Mouse (Mus musculus): ENCODE results near the gene Nutf2-ps1. TPM values are rescaled to one million over a fixed set of nuclear protein-coding genes. Genes with fewer than 3 reads are reported as not detected.
A peak's percentile ranks its signal among the peaks of the same experiment; 100 is the strongest.
"Not testable (repeated sequence)": the region's sequence is repeated elsewhere in the genome, so short reads cannot be mapped to it uniquely, and the experiment has no call there.

Gene Nutf2-ps1
- polyA plus RNA-seq, 1 experiment from 2014 or later, result 203 TPM

DNA sequence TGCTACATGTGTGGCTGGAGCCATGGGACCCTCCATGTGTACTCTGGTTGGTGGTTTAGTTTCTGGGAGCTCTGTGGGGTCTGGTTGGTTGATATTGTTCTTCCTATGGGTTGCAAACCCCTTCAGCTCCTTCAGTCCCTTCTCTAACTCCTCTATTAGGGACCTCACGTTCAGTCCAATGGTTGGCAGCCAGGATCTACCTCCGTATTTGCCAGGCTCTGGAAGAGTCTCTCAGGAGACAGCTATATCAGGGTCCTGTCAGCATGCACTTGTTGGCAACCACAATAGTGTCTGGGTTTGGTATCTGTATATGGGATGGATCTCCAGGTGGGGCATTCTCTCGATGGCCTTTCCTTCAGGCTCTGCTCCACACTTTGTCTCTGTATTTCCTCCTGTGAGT lies 1.2 kb downstream of the Nutf2-ps1 start:
- not testable (repeated sequence) for H3K27ac ChIP-seq (ENCODE audit: low read depth, low read length); H3K4me3 ChIP-seq (ENCODE audit: low read depth, low read length); H3K36me3 ChIP-seq (ENCODE audit: control insufficient read depth, insufficient read depth, low read length); H3K4me1 ChIP-seq (ENCODE audit: control insufficient read depth, insufficient read depth, low read length); H3K9ac ChIP-seq (replicated peaks; ENCODE audit: low read depth, low read length); H3K9me3 ChIP-seq (ENCODE audit: control insufficient read depth, low read length); H3K4me2 ChIP-seq (ENCODE audit: low read depth, low read length); H3K27me3 ChIP-seq (ENCODE audit: control insufficient read depth, insufficient read depth, low read length); ATAC-seq (ENCODE audit: low read depth)
- 86% methylated on average over 3 of the region's 3 CpGs for WGBS

DNA sequence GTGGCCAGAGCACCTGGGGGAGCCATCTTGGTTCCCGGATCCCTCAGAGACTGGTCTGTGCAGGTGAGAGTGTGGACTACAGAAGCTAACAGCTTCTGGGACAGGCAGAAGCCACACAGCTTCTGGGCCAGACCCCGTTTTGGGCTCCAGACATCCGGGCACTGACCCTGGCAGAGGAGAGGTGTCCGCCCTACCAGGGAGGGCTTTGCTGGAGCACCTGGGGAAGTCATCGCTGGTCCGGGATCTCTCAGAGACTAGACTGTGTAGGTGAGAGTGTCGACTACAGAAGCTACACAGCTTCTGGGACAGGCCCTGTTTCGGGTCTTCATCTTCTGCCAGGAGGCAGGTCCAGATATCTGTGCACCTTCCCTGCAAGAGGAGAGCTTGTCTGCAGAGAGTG lies 8.6 kb downstream of the Nutf2-ps1 start:
- H3K4me1 ChIP-seq (ENCODE audit: control insufficient read depth, insufficient read depth, low read length), result not testable (repeated sequence)
- 91% methylated on average over 8 of the region's 8 CpGs for WGBS

DNA sequence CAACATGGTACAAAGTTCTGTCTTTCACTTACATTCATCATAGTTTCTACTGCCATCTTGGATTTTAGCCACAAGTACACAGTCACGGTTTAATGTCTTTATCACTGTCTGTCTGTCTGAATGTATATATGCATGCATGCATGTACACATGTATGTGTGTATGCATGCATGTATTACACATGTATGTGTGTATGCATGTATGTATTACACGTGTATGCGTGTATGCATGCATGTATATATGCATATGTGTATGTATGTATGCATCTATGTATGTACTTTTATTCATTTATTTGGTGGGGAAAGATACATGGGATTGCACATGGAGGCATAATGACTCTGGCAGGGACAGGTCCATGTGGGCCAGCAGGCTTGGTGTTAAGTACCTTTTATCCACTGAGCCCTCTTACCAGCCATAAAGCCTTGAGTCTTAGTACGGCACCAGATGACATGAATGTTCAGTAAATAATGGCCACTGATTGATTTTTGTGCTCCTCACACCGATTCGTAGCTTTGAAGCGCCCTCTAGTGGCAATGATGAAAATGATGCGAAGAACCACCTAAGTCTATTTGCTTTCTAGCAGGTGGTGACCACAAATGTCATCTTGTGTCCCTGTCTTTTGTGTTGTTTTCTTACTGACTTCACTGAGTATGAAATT lies 10.1 kb downstream of the Nutf2-ps1 start:
- Histone ChIP-seq H3K36me3 (ENCODE audit: control insufficient read depth, insufficient read depth, low read length) (no peaks in the 10 kb centered on the region), H3K27me3 (ENCODE audit: control insufficient read depth, insufficient read depth, low read length) (no peaks in the 10 kb centered on the region), H3K4me3 (ENCODE audit: low read depth, low read length) (no peak overlapping the region), H3K4me1 (ENCODE audit: control insufficient read depth, insufficient read depth, low read length) (peaks cover 3% of the 10 kb centered on the region; the same call in 1 of the 2 replicates), H3K9me3 (ENCODE audit: control insufficient read depth, low read length) (no peaks in the 10 kb centered on the region), H3K27ac (ENCODE audit: low read depth, low read length) (no peak overlapping the region), H3K9ac (replicated peaks; ENCODE audit: low read depth, low read length) (no peak overlapping the region), H3K4me2 (ENCODE audit: low read depth, low read length) (no peak overlapping the region; the same call in 1 of the 2 replicates)
- peak; percentile 65; the same call in 1 of the 2 replicates for ATAC-seq (ENCODE audit: low read depth)
- 14% methylated on average over 8 of the region's 8 CpGs for WGBS

More for the DNA sequence above, 8.6 kb downstream of the Nutf2-ps1 start:
- H3K27me3 ChIP-seq (ENCODE audit: control insufficient read depth, insufficient read depth, low read length); H3K27ac ChIP-seq (ENCODE audit: low read depth, low read length); H3K9me3 ChIP-seq (ENCODE audit: control insufficient read depth, low read length); H3K9ac ChIP-seq (replicated peaks; ENCODE audit: low read depth, low read length); ATAC-seq (ENCODE audit: low read depth); H3K4me3 ChIP-seq (ENCODE audit: low read depth, low read length); H3K36me3 ChIP-seq (ENCODE audit: control insufficient read depth, insufficient read depth, low read length); H3K4me2 ChIP-seq (ENCODE audit: low read depth, low read length): not testable (repeated sequence)

DNA sequence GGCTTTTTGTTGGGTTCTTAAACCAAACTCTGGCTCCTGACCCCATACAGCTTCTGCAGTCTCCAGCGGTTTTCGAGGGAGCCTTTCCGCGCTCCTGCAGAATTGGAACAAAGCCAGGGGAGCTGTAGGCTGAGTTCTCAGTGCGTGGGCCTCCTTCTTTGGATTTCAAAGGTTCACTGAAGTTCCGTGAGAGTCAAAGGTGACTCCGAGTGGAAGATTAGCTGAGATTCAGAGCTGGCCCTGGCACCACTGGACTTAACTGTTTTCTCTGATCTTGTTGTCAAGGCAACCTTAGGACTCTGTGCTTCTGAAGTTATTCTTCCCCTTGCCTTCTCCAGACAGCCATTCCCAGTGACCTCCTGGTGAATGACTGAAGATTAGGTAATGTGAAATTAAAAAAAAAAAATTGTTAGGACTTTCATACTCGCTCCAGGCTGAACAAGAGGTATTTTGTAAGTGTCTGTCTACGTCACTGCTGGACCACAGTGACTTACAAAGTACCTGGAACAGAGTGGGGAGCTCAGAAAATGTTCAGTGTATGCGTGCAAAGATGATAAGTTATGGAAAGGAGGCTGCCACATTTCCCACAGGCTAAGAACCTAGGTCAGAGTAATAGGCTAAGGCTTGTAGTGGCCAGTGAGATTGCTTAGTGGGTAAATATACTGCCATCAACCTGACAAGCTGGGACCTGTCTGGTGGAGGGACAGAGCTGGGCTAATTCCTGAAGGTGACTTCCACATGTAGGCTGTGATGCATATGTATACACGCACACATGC lies 11.7 kb downstream of the Nutf2-ps1 start:
- Histone ChIP-seq H3K36me3 (ENCODE audit: control insufficient read depth, insufficient read depth, low read length) (no peaks in the 10 kb centered on the region), H3K9me3 (ENCODE audit: control insufficient read depth, low read length) (no peaks in the 10 kb centered on the region), H3K4me3 (ENCODE audit: low read depth, low read length) (no peak overlapping the region), H3K27ac (ENCODE audit: low read depth, low read length) (no peak overlapping the region), H3K4me1 (ENCODE audit: control insufficient read depth, insufficient read depth, low read length) (peaks cover 3% of the 10 kb centered on the region; the same call in 1 of the 2 replicates), H3K27me3 (ENCODE audit: control insufficient read depth, insufficient read depth, low read length) (no peaks in the 10 kb centered on the region), H3K9ac (replicated peaks; ENCODE audit: low read depth, low read length) (no peak overlapping the region), H3K4me2 (ENCODE audit: low read depth, low read length) (no peak overlapping the region)
- WGBS, result 67% methylated on average over 11 of the region's 11 CpGs
- no peak for ATAC-seq (ENCODE audit: low read depth)

DNA sequence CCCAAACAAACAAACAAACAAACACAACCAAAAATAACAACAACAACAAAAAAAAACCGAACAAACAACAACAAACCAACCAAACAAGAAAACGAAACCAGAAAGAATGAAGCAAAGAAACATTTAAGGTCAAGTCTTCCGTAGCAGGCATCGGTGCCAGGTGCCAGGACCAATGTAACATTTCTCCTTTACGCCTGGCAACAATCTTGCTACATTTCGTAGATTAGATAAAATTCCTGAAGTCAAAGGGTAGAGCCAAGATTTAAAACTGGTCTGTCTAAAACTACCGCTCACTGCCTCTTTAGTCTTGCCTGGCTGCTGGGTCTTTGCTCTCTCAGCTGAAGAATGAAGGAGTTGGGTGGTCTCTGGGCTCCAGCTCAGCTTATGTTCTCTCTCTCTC lies 12.8 kb downstream of the Nutf2-ps1 start:
- H3K9ac ChIP-seq (replicated peaks; ENCODE audit: low read depth, low read length), result no peak overlapping the region
- no peak overlapping the region for H3K4me3 ChIP-seq (ENCODE audit: low read depth, low read length)
- H3K27me3 ChIP-seq (ENCODE audit: control insufficient read depth, insufficient read depth, low read length), result no peaks in the 10 kb centered on the region
- H3K4me1 ChIP-seq (ENCODE audit: control insufficient read depth, insufficient read depth, low read length), result peaks cover 3% of the 10 kb centered on the region; the same call in 1 of the 2 replicates
- no peaks in the 10 kb centered on the region for H3K9me3 ChIP-seq (ENCODE audit: control insufficient read depth, low read length)
- no peak for ATAC-seq (ENCODE audit: low read depth)
- H3K4me2 ChIP-seq (ENCODE audit: low read depth, low read length), result no peak overlapping the region
- WGBS, result 93% methylated on average over 7 of the region's 7 CpGs
- no peaks in the 10 kb centered on the region for H3K36me3 ChIP-seq (ENCODE audit: control insufficient read depth, insufficient read depth, low read length)
- H3K27ac ChIP-seq (ENCODE audit: low read depth, low read length), result no peak overlapping the region

DNA sequence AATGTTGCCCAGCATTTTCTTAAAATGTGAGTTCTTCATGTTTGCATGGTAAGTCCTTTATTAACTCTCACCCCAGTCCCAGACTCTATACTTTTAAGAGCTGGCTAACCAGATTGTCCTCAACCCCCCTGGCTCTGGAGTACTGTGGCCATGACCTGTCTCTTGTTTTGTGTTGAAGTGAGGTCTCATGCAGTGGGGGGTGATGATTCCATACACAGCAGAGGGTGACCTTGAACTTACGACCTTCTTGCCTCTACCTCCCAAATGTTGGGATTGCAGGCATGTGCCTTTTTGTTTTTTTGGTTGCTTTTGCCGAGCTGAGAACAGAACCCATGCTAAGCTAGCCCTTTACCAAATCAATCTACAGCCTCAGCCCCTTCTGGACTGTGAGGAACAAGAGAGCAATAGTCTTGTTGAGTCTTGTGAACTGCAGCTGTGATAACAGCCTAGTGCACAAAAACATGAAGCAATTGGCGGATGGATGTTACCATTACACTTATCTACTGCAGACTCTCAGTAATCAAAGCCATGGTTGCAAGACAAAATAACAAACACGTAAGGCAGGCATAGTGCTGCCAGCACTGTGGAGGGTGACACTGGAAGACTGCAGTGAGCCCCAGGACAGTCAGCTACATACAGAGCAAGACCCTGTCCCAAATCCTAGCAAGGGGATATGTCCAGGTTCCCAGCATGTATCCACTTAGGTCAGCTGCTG lies 13.4 kb downstream of the Nutf2-ps1 start:
- no peaks in the 10 kb centered on the region for H3K9me3 ChIP-seq (ENCODE audit: control insufficient read depth, low read length)
- 75% methylated on average over 4 of the region's 4 CpGs for WGBS

DNA sequence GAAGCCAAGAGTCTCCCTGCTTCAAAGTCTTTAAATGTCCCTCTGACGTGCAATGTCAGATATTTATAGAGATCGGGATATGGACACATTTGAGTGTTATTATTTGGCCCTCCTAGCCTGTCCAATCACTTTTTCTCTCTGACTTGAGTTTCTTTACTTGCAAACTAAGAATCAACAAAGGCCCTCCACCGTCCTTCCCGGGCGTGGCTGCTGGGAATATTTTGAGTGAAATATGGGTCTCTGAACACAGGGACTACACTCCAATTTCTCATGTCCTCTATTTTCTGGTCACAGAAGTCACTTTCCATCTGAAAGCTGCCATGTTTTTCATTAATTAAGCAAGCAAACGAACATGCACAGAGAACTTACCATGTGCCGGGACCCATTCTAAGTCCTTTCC lies 14.3 kb downstream of the Nutf2-ps1 start:
- H3K4me2 ChIP-seq (ENCODE audit: low read depth, low read length), result no peak overlapping the region
- H3K36me3 ChIP-seq (ENCODE audit: control insufficient read depth, insufficient read depth, low read length), result no peaks in the 10 kb centered on the region
- no peaks in the 10 kb centered on the region for H3K27me3 ChIP-seq (ENCODE audit: control insufficient read depth, insufficient read depth, low read length)
- 89% methylated on average over 7 of the region's 7 CpGs for WGBS
- H3K4me1 ChIP-seq (ENCODE audit: control insufficient read depth, insufficient read depth, low read length), result peaks cover 3% of the 10 kb centered on the region; the same call in 1 of the 2 replicates
- no peak overlapping the region for H3K4me3 ChIP-seq (ENCODE audit: low read depth, low read length)
- H3K9ac ChIP-seq (replicated peaks; ENCODE audit: low read depth, low read length), result no peak overlapping the region
- ATAC-seq (ENCODE audit: low read depth), result no peak
- no peak overlapping the region for H3K27ac ChIP-seq (ENCODE audit: low read depth, low read length)
- no peaks in the 10 kb centered on the region for H3K9me3 ChIP-seq (ENCODE audit: control insufficient read depth, low read length)

More for the DNA sequence above, 13.4 kb downstream of the Nutf2-ps1 start:
- Histone ChIP-seq H3K4me2 (ENCODE audit: low read depth, low read length) (no peak overlapping the region), H3K4me1 (ENCODE audit: control insufficient read depth, insufficient read depth, low read length) (peaks cover 3% of the 10 kb centered on the region; the same call in 1 of the 2 replicates), H3K9ac (replicated peaks; ENCODE audit: low read depth, low read length) (no peak overlapping the region), H3K27me3 (ENCODE audit: control insufficient read depth, insufficient read depth, low read length) (no peaks in the 10 kb centered on the region), H3K27ac (ENCODE audit: low read depth, low read length) (no peak overlapping the region), H3K4me3 (ENCODE audit: low read depth, low read length) (no peak overlapping the region), H3K36me3 (ENCODE audit: control insufficient read depth, insufficient read depth, low read length) (no peaks in the 10 kb centered on the region)
- ATAC-seq (ENCODE audit: low read depth), result no peak

DNA sequence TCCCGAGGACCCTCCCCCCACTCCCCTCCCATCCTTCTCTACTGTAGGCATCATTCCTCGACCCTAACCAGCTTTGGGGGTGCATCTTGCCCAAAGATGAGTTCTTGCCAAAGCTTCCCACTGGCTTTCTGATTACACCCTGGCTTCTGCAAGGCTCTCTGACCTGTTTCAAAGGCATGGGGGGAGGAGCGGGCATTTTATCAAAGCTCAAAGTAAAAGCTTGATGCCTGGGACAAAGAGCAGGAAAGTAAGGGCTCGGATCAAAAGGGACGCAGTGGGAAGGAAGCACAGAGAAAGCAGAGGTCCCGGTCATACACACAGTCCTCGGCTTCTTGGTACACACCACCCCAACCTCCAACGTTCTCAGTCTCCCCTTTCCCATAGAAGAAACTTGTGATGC lies 14.7 kb downstream of the Nutf2-ps1 start:
- H3K36me3 ChIP-seq (ENCODE audit: control insufficient read depth, insufficient read depth, low read length), result no peaks in the 10 kb centered on the region
- no peak overlapping the region for H3K9ac ChIP-seq (replicated peaks; ENCODE audit: low read depth, low read length)
- H3K27me3 ChIP-seq (ENCODE audit: control insufficient read depth, insufficient read depth, low read length), result no peaks in the 10 kb centered on the region
- H3K9me3 ChIP-seq (ENCODE audit: control insufficient read depth, low read length), result no peaks in the 10 kb centered on the region
- no peak overlapping the region for H3K4me2 ChIP-seq (ENCODE audit: low read depth, low read length)
- 58% methylated on average over 8 of the region's 8 CpGs for WGBS
- no peak overlapping the region for H3K27ac ChIP-seq (ENCODE audit: low read depth, low read length)
- peaks cover 3% of the 10 kb centered on the region; the same call in 1 of the 2 replicates for H3K4me1 ChIP-seq (ENCODE audit: control insufficient read depth, insufficient read depth, low read length)
- H3K4me3 ChIP-seq (ENCODE audit: low read depth, low read length), result no peak overlapping the region
- no peak for ATAC-seq (ENCODE audit: low read depth)

DNA sequence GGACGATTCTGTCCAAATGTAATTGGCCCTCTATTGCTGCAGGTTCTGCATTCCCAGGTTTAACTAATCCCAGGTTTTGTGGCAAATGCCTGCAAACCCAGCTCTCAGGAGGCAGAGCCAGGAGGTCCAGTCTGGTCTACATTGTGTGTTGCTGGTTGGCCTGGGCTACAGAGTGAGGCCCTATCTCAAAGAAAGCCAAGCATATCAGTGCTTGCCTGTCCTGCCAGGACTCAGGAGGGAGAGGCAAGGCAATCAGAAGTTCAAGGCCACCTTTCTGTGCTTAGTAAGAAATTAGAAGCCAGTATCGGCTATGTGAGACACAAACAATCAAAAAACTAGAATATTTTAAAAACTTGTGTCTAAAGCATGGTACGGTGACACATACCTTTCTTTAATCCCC lies 15.7 kb downstream of the Nutf2-ps1 start:
- H3K27me3 ChIP-seq (ENCODE audit: control insufficient read depth, insufficient read depth, low read length), result no peaks in the 10 kb centered on the region
- no peak for ATAC-seq (ENCODE audit: low read depth)
- no peak overlapping the region for H3K27ac ChIP-seq (ENCODE audit: low read depth, low read length)
- no peak overlapping the region for H3K9ac ChIP-seq (replicated peaks; ENCODE audit: low read depth, low read length)
- H3K4me3 ChIP-seq (ENCODE audit: low read depth, low read length), result no peak overlapping the region
- no peaks in the 10 kb centered on the region for H3K9me3 ChIP-seq (ENCODE audit: control insufficient read depth, low read length)
- 95% methylated on average over 3 of the region's 3 CpGs for WGBS
- no peak overlapping the region for H3K4me2 ChIP-seq (ENCODE audit: low read depth, low read length)
- no peaks in the 10 kb centered on the region for H3K36me3 ChIP-seq (ENCODE audit: control insufficient read depth, insufficient read depth, low read length)
- no peaks in the 10 kb centered on the region for H3K4me1 ChIP-seq (ENCODE audit: control insufficient read depth, insufficient read depth, low read length)

All from neural tube, embryonic 14.5 days (tissue).